Comparison of ENCODE assay signal across 11 mouse cellular contexts in the genomic region with DNA sequence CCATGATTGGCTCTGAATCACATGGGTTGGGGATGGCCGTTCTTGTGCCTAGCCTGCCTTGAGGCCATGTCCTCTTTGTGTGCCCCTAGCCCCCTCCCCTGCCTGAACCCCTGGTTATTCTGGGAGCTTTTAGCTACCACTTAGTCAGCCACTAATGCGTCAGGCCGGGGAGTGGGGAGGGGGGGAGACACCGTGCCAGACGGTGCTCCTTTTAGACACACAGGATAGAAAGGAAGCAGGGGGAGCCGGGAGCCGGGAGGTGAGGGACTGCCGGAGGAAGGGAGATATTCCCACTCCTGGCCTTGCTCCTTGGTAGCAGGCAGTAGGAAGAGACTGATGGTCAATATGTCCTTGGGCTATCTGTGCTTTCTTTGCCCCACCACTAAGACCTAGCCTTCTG. TPM values are rescaled to one million over a fixed set of nuclear protein-coding genes. Genes with fewer than 3 reads are reported as not detected.
DNase-seq lines count a peak whose midpoint lies in the region; ATAC-seq and TF ChIP-seq lines count a peak whose summit lies in the region.
"Had no signal": no experiment of that assay in that cellular context is flagged by ENCODE, and none has a peak within 500 bp of the region (broad histone marks: within the 10 kb centered on the region; RNA-seq: fewer than 3 reads in every experiment).

No protein-coding gene starts in this region.

- H3K36me3 ChIP-seq in heart, postnatal 0 days (replicated peaks; ENCODE audit: control insufficient read depth, insufficient read depth, low read length): no peaks in the 10 kb centered on the region
- H3K36me3 ChIP-seq in lung, embryonic 15.5 days: no peaks in the 10 kb centered on the region
- no peaks in the 10 kb centered on the region for H3K36me3 ChIP-seq in embryonic facial prominence, embryonic 13.5 days
- H3K36me3 ChIP-seq in limb, embryonic 10.5 days: no peaks in the 10 kb centered on the region

- H3K4me1 ChIP-seq in heart, postnatal 0 days (ENCODE audit: control insufficient read depth, insufficient read depth): peaks cover 9% of the 10 kb centered on the region; the same call in 1 of the 2 replicates
- peaks cover 17% of the 10 kb centered on the region; the same call in 1 of the 2 replicates for H3K4me1 ChIP-seq in lung, embryonic 15.5 days
- peaks cover 51% of the 10 kb centered on the region for H3K4me1 ChIP-seq in embryonic facial prominence, embryonic 13.5 days
- peaks cover 71% of the 10 kb centered on the region for H3K4me1 ChIP-seq in limb, embryonic 10.5 days

- no peak for DNase-seq in heart, postnatal 0 days (ENCODE audit: low spot score)
- DNase-seq in heart, adult 8-10 months (ENCODE audit: low spot score): no peak
- DNase-seq in lung, postnatal 4 days: no peak
- DNase-seq in limb, embryonic 10.5 days (ENCODE audit: low spot score): no peak
- DNase-seq in thymus, postnatal 4 days: no peak
- DNase-seq: cerebellum, postnatal 36 days; right cerebral cortex, postnatal 4 days had no signal

- no peak overlapping the region for H3K4me2 ChIP-seq in heart, postnatal 0 days (ENCODE audit: low read depth, low read length)
- H3K4me2 ChIP-seq in lung, embryonic 15.5 days: no peak overlapping the region
- no peak overlapping the region for H3K4me2 ChIP-seq in embryonic facial prominence, embryonic 13.5 days

- TF ChIP-seq CTCF in heart, postnatal 0 days (IDR thresholded peaks at IDR 0.05; ENCODE audit: low read depth): no peak

- no peak overlapping the region for H3K4me3 ChIP-seq in heart, postnatal 0 days (ENCODE audit: low read depth, low read length)
- no peak overlapping the region for H3K4me3 ChIP-seq in lung, embryonic 15.5 days
- no peak overlapping the region for H3K4me3 ChIP-seq in embryonic facial prominence, embryonic 13.5 days
- no peak overlapping the region for H3K4me3 ChIP-seq in limb, embryonic 10.5 days

- no peak for TF ChIP-seq EP300 in heart, postnatal 0 days (IDR thresholded peaks at IDR 0.05; ENCODE audit: low read depth)

- no peaks in the 10 kb centered on the region for H3K9me3 ChIP-seq in heart, postnatal 0 days (replicated peaks; ENCODE audit: control insufficient read depth, low read length)
- no peaks in the 10 kb centered on the region for H3K9me3 ChIP-seq in lung, embryonic 15.5 days
- H3K9me3 ChIP-seq in embryonic facial prominence, embryonic 13.5 days: no peaks in the 10 kb centered on the region
- H3K9me3 ChIP-seq in limb, embryonic 10.5 days (replicated peaks): no peaks in the 10 kb centered on the region
- H3K9me3 ChIP-seq: megakaryocyte, embryonic 14.5 days had no signal

- no peak overlapping the region for H3K9ac ChIP-seq in heart, postnatal 0 days (replicated peaks; ENCODE audit: low read depth, low read length)
- H3K9ac ChIP-seq in lung, embryonic 15.5 days: no peak overlapping the region
- peak overlapping the region; percentile 32; the same call in 1 of the 2 replicates for H3K9ac ChIP-seq in embryonic facial prominence, embryonic 13.5 days

- no peak for ATAC-seq in heart, postnatal 0 days (ENCODE audit: insufficient read depth, low read depth)
- peak; percentile 12; the same call in 1 of the 2 replicates for ATAC-seq in lung, embryonic 15.5 days (ENCODE audit: borderline replicate concordance, extremely low read depth, low FRiP score, low TSS enrichment)
- ATAC-seq in embryonic facial prominence, embryonic 13.5 days (ENCODE audit: insufficient number of reproducible peaks, insufficient read depth, low FRiP score, low TSS enrichment, low read depth): no peak

- peaks cover 20% of the 10 kb centered on the region for H3K27me3 ChIP-seq in heart, postnatal 0 days (ENCODE audit: control insufficient read depth, insufficient read depth, low read length)
- H3K27me3 ChIP-seq in lung, embryonic 15.5 days: peaks cover 7% of the 10 kb centered on the region; the same call in 1 of the 2 replicates
- peaks cover 41% of the 10 kb centered on the region for H3K27me3 ChIP-seq in embryonic facial prominence, embryonic 13.5 days
- H3K27me3 ChIP-seq in limb, embryonic 10.5 days (ENCODE audit: low read depth, poor library complexity, severe bottlenecking): peaks cover 33% of the 10 kb centered on the region

- 14% methylated on average over 8 of the region's 8 CpGs for WGBS in heart, postnatal 0 days
- 32% methylated on average over 8 of the region's 8 CpGs for WGBS in lung, embryonic 15.5 days
- WGBS in embryonic facial prominence, embryonic 13.5 days: 35% methylated on average over 8 of the region's 8 CpGs
- WGBS in limb, embryonic 10.5 days: 63% methylated on average over 8 of the region's 8 CpGs

- peak overlapping the region; percentile 49; the same call in 1 of the 2 replicates for H3K27ac ChIP-seq in heart, postnatal 0 days (ENCODE audit: low read depth)
- no peak overlapping the region for H3K27ac ChIP-seq in lung, embryonic 15.5 days
- no peak overlapping the region for H3K27ac ChIP-seq in embryonic facial prominence, embryonic 13.5 days
- peak overlapping the region; percentile 58; the same call in 1 of the 2 replicates for H3K27ac ChIP-seq in limb, embryonic 10.5 days

RNA-seq across cellular contexts. Expression of a gene that starts 10.0 kb away (rescaled TPM):
- 12.4 and 16.8 TPM in 2 replicates for total RNA-seq in heart, postnatal 0 days (2014; rRNA removed; ENCODE audit: low replicate concordance)
- 0.63 and 1.2 TPM in 2 replicates for polyA plus RNA-seq in heart, postnatal 0 days (2015; fragmentation: Nextera tagmentation; extraction: Ambion mirVana)
- total RNA-seq in heart, adult 8-10 months (2022): 10 to 100 TPM; 20.4 to 24.8 (median 24.5) TPM
- polyA plus RNA-seq in lung, embryonic 15.5 days (2015; fragmentation: Nextera tagmentation; extraction: Ambion mirVana): 0.79 and 0.90 TPM in 2 replicates
- polyA plus RNA-seq in embryonic facial prominence, embryonic 13.5 days (2015; fragmentation: Nextera tagmentation; extraction: Ambion mirVana): 0.55 and 1.0 TPM in 2 replicates
- polyA plus RNA-seq in limb, embryonic 10.5 days (2016; fragmentation: Nextera tagmentation; extraction: Ambion mirVana): 0.20 and 0.26 TPM in 2 replicates

RNA-seq across cellular contexts. Expression of a gene that starts 39.1 kb away (rescaled TPM):
- 94.9 and 132 TPM in 2 replicates for total RNA-seq in heart, postnatal 0 days (2014; rRNA removed; ENCODE audit: low replicate concordance)
- polyA plus RNA-seq in heart, postnatal 0 days (2015; fragmentation: Nextera tagmentation; extraction: Ambion mirVana): 139 TPM in 2 replicates
- total RNA-seq in heart, adult 8-10 months (2022): 10 to 100 TPM; 72.5 to 82.8 (median 80.1) TPM
- polyA plus RNA-seq in lung, embryonic 15.5 days (2015; fragmentation: Nextera tagmentation; extraction: Ambion mirVana): 105 and 112 TPM in 2 replicates
- polyA plus RNA-seq in embryonic facial prominence, embryonic 13.5 days (2015; fragmentation: Nextera tagmentation; extraction: Ambion mirVana): 111 and 120 TPM in 2 replicates
- polyA plus RNA-seq in limb, embryonic 10.5 days (2016; fragmentation: Nextera tagmentation; extraction: Ambion mirVana): 123 and 130 TPM in 2 replicates

RNA-seq across cellular contexts. Expression of a gene that starts 56.3 kb away (rescaled TPM):
- 1.1 and 2.3 TPM in 2 replicates for total RNA-seq in heart, postnatal 0 days (2014; rRNA removed; ENCODE audit: low replicate concordance)
- 0.90 and 1.3 TPM in 2 replicates for polyA plus RNA-seq in heart, postnatal 0 days (2015; fragmentation: Nextera tagmentation; extraction: Ambion mirVana)
- under 1 TPM in 1 of 4 experiments, not detected in 3; 0.27 TPM for total RNA-seq in heart, adult 8-10 months (2022)
- polyA plus RNA-seq in lung, embryonic 15.5 days (2015; fragmentation: Nextera tagmentation; extraction: Ambion mirVana): 0.95 and 1.0 TPM in 2 replicates
- polyA plus RNA-seq in embryonic facial prominence, embryonic 13.5 days (2015; fragmentation: Nextera tagmentation; extraction: Ambion mirVana): 0.77 and 1.0 TPM in 2 replicates
- polyA plus RNA-seq in limb, embryonic 10.5 days (2016; fragmentation: Nextera tagmentation; extraction: Ambion mirVana): 0.26 TPM in 1 of 2 replicates, not detected in the other
- total RNA-seq: heart, postnatal 25 days had no signal

Comparison
In these comparisons a context has a peak if more than half of its experiments do, and no peak if none do; other contexts are left out.
1. H3K27ac ChIP-seq: peak in heart, postnatal 0 days (single experiment) and limb, embryonic 10.5 days (single experiment); none in lung, embryonic 15.5 days (single experiment) and embryonic facial prominence, embryonic 13.5 days (single experiment).